Mouse (Mus musculus) ES-Bruce4 (cell line): Measurements from ENCODE around the gene Slit2. TPM values are rescaled to one million over a fixed set of nuclear protein-coding genes. Genes with fewer than 3 reads are reported as not detected.
A peak's percentile ranks its signal among the peaks of the same experiment; 100 is the strongest.

Experiments
- H3K27ac ChIP-seq: 2 replicates; pipeline ENCODE4 v1.5.1; 2012; ENCODE audit warnings: low read length, inconsistent platforms; ENCODE audit not compliant: insufficient read depth
- H3K27me3 ChIP-seq: 2 replicates; pipeline ENCODE4 v1.6.1; 2012; ENCODE audit warnings: mild to moderate bottlenecking, low read length, inconsistent platforms; ENCODE audit not compliant: control insufficient read depth, poor library complexity, insufficient read depth, severe bottlenecking
- H3K36me3 ChIP-seq: 2 replicates; pipeline ENCODE4 v1.6.1; 2012; ENCODE audit warnings: inconsistent platforms, mild to moderate bottlenecking, low read length, moderate library complexity; ENCODE audit not compliant: control insufficient read depth, poor library complexity, insufficient read depth, severe bottlenecking
- H3K4me1 ChIP-seq: one replicate; pipeline ENCODE4 v1.8.1; 2011; ENCODE audit warnings: low read length; ENCODE audit not compliant: control insufficient read depth, insufficient read depth
- H3K4me3 ChIP-seq: 2 replicates; pipeline ENCODE4 v1.5.1; 2011; ENCODE audit warnings: low read depth, mild to moderate bottlenecking, low read length
- H3K9ac ChIP-seq: 2 replicates; pipeline ENCODE4 v1.6.1; 2012; ENCODE audit warnings: low read depth, mild to moderate bottlenecking, inconsistent platforms; ENCODE audit not compliant: poor library complexity, severe bottlenecking
- H3K9me3 ChIP-seq: replicated peaks from 2 replicates; pipeline ENCODE4 v1.6.1; 2012; ENCODE audit warnings: mild to moderate bottlenecking, low read length, inconsistent platforms; ENCODE audit not compliant: control insufficient read depth, poor library complexity, insufficient read depth, severe bottlenecking
- CTCF ChIP-seq: IDR thresholded peaks from one replicate; pipeline ENCODE4 v1.8.1; 2011; ENCODE audit warnings: low read depth, low read length
- EP300 ChIP-seq: IDR thresholded peaks from 2 replicates; pipeline ENCODE4 v1.6.1; 2011; ENCODE audit warnings: low read depth, low read length; ENCODE audit not compliant: insufficient read depth
- POLR2A ChIP-seq: IDR thresholded peaks from one replicate; pipeline ENCODE4 v1.8.1; 2011; ENCODE audit warnings: low read length; ENCODE audit not compliant: insufficient read depth
- polyA plus RNA-seq: library from polyadenylated mRNA; stranded (reverse); fragments of >200 nt; gene quantifications from 2 replicates; pipeline ENCODE4 v1.2.4, GENCODE M21; 2011; ENCODE audit warnings: low read depth; ENCODE audit not compliant: missing spikeins, insufficient read depth, insufficient read length

Slit2 gene
- polyA plus RNA-seq, 1 experiment: 17.4 TPM

GRCm38 (mm10) chr5:47985901-47986670, 3.1 kb downstream of the Slit2 start:
- no peak overlapping the region for H3K27ac ChIP-seq
- H3K4me1 ChIP-seq: no peaks in the 10 kb centered on the region
- TF ChIP-seq EP300 (no peak), POLR2A (no peak), CTCF (no peak)
- H3K9me3 ChIP-seq: no peaks in the 10 kb centered on the region
- peak overlapping the region; percentile 53 for H3K9ac ChIP-seq
- no peaks in the 10 kb centered on the region for H3K36me3 ChIP-seq
- H3K27me3 ChIP-seq: peaks cover 3% of the 10 kb centered on the region; the same call in 1 of the 2 replicates
- H3K4me3 ChIP-seq: peak overlapping the region; percentile 61

GRCm38 (mm10) chr5:47990926-47991325, 8.0 kb downstream of the Slit2 start:
- no peaks in the 10 kb centered on the region for H3K4me1 ChIP-seq
- no peak overlapping the region for H3K9ac ChIP-seq
- no peaks in the 10 kb centered on the region for H3K27me3 ChIP-seq
- H3K9me3 ChIP-seq: no peaks in the 10 kb centered on the region
- H3K4me3 ChIP-seq: no peak overlapping the region
- TF ChIP-seq CTCF: no peak
- TF ChIP-seq POLR2A: no peak
- TF ChIP-seq EP300: no peak
- H3K36me3 ChIP-seq: no peaks in the 10 kb centered on the region
- no peak overlapping the region for H3K27ac ChIP-seq

GRCm38 (mm10) chr5:48003708-48004415, 20.9 kb downstream of the Slit2 start:
- no peak overlapping the region for H3K27ac ChIP-seq
- H3K9ac ChIP-seq: no peak overlapping the region
- TF ChIP-seq EP300: no peak
- TF ChIP-seq POLR2A: no peak
- TF ChIP-seq CTCF: no peak
- H3K36me3 ChIP-seq: no peaks in the 10 kb centered on the region
- H3K9me3 ChIP-seq: no peaks in the 10 kb centered on the region
- H3K27me3 ChIP-seq: no peaks in the 10 kb centered on the region
- H3K4me3 ChIP-seq: no peak overlapping the region
- H3K4me1 ChIP-seq: no peaks in the 10 kb centered on the region

GRCm38 (mm10) chr5:48005533-48005932, 22.6 kb downstream of the Slit2 start:
- H3K9me3 ChIP-seq: no peaks in the 10 kb centered on the region
- H3K9ac ChIP-seq: no peak overlapping the region
- H3K27ac ChIP-seq: no peak overlapping the region
- H3K36me3 ChIP-seq: no peaks in the 10 kb centered on the region
- H3K4me1 ChIP-seq: no peaks in the 10 kb centered on the region
- no peaks in the 10 kb centered on the region for H3K27me3 ChIP-seq
- no peak overlapping the region for H3K4me3 ChIP-seq
- TF ChIP-seq EP300 (no peak), CTCF (no peak), POLR2A (no peak)

GRCm38 (mm10) chr5:48006059-48006458, 23.1 kb downstream of the Slit2 start:
- H3K27ac ChIP-seq: no peak overlapping the region
- no peaks in the 10 kb centered on the region for H3K4me1 ChIP-seq
- H3K9me3 ChIP-seq: no peaks in the 10 kb centered on the region
- H3K9ac ChIP-seq: no peak overlapping the region
- no peak overlapping the region for H3K4me3 ChIP-seq
- no peaks in the 10 kb centered on the region for H3K36me3 ChIP-seq
- H3K27me3 ChIP-seq: no peaks in the 10 kb centered on the region
- TF ChIP-seq POLR2A (no peak), CTCF (no peak), EP300 (no peak)

GRCm38 (mm10) chr5:48023441-48023840, 40.5 kb downstream of the Slit2 start:
- Histone ChIP-seq H3K9ac (no peak overlapping the region), H3K4me1 (no peaks in the 10 kb centered on the region), H3K27ac (no peak overlapping the region), H3K36me3 (no peaks in the 10 kb centered on the region), H3K4me3 (no peak overlapping the region), H3K9me3 (no peaks in the 10 kb centered on the region), H3K27me3 (no peaks in the 10 kb centered on the region)
- no peak for TF ChIP-seq EP300
- no peak for TF ChIP-seq CTCF
- TF ChIP-seq POLR2A: no peak
